Mouse (Mus musculus) lung, adult 2 months (tissue): Measurements from ENCODE around the gene Tssk2.

Experiments used
- CTCF ChIP-seq: fragments of 200-500 bp; IDR thresholded peaks from 2 replicates; pipeline ENCODE4 v1.5.1; 2011; ENCODE audit warnings: mild to moderate bottlenecking, low read length, control low read depth; ENCODE audit not compliant: insufficient read depth
- POLR2A ChIP-seq: fragments of 200-500 bp; IDR thresholded peaks from 2 replicates; pipeline ENCODE4 v1.6.1; 2011; ENCODE audit warnings: low read depth, mild to moderate bottlenecking, control low read depth, low read length, borderline replicate concordance; ENCODE audit errors: extremely low read depth

DNA sequence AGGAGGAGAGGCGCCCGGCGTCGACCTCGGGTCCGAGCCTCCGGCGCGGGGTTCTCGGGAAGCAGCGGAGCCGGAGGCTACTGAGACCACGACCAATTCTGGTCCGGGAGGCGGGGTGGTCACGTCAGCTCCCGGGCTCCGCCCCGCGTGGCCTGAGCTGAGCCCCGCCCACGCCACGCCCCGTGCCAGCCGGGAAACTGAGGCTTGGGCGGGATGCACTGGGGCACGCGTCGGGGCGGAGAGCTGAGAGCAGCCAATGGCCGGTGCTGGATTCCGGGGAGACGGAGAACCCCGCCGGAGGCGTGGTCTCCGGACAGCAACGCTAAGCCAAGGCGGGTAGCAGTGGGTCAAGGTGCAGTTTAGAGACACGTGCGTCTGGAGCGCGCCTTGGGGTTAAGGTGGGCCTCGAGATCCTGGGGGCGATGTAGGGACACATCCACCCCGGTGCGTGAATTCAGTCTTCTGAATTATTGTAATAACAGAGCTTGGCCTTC, 29.7 kb downstream of the Tssk2 start, which contains the start of gene Slc25a1:
- TF ChIP-seq POLR2A (no peak; the same call in 1 of the 2 replicates), CTCF (no peak)
